Mouse (Mus musculus) heart, embryonic 14.5 days (tissue): ENCODE measurements around the gene Bmpr2. TPM values are rescaled to one million over a fixed set of nuclear protein-coding genes. Genes with fewer than 3 reads are reported as not detected.

Experiments
- ATAC-seq: fragments of 200-750 bp; cut with Nextera tagmentation; 2 replicates; pipeline ENCODE4 v1.8.0; 2017; ENCODE audit warnings: low read depth, moderate TSS enrichment; ENCODE audit not compliant: insufficient number of reproducible peaks, insufficient read depth, low FRiP score
- H3K27ac ChIP-seq, 2 experiments: fragments of 200-500 bp in 1 of 2; fragments of 300-500 bp in 1 of 2; sonication (generic) in 1 of 2; replicated peaks in 1 of 2; 2 replicates each; pipeline ENCODE4 v1.5.1; 2012 to 2014; ENCODE audit warnings: low read depth in 2 of 2, low read length in 2 of 2, control low read depth in 1 of 2, mild to moderate bottlenecking in 1 of 2, mixed read lengths in 1 of 2; ENCODE audit not compliant: control insufficient read depth in 1 of 2, insufficient read depth in 1 of 2
- H3K27me3 ChIP-seq: fragments of 300-500 bp; sonication (generic); 2 replicates; pipeline ENCODE4 v1.6.1; 2014; ENCODE audit warnings: mild to moderate bottlenecking, low read length, control low read depth; ENCODE audit not compliant: control insufficient read depth, insufficient read depth
- H3K36me3 ChIP-seq: fragments of 300-500 bp; sonication (generic); 2 replicates; pipeline ENCODE4 v1.6.1; 2014; ENCODE audit warnings: mild to moderate bottlenecking, control low read depth, low read length, mixed read lengths; ENCODE audit not compliant: control insufficient read depth, insufficient read depth
- H3K4me1 ChIP-seq, 2 experiments: fragments of 200-500 bp in 1 of 2; fragments of 300-500 bp in 1 of 2; sonication (generic) in 1 of 2; 2 replicates each; pipeline ENCODE4 v1.6.1; 2012 to 2014; ENCODE audit warnings: low read length in 2 of 2, control low read depth in 1 of 2, mixed read lengths in 1 of 2; ENCODE audit not compliant: control insufficient read depth in 2 of 2, insufficient read depth in 2 of 2
- H3K4me2 ChIP-seq: fragments of 300-500 bp; sonication (generic); 2 replicates; pipeline ENCODE4 v1.6.1; 2014; ENCODE audit warnings: mild to moderate bottlenecking, low read length
- H3K4me3 ChIP-seq, 2 experiments: fragments of 200-500 bp in 1 of 2; fragments of 300-500 bp in 1 of 2; sonication (generic) in 1 of 2; 2 replicates each; pipeline ENCODE4 v1.5.1; 2012 to 2014; ENCODE audit warnings: low read length in 2 of 2, mild to moderate bottlenecking in 2 of 2, control low read depth in 1 of 2, low read depth in 1 of 2, moderate library complexity in 1 of 2; ENCODE audit not compliant: control insufficient read depth in 1 of 2, insufficient read depth in 1 of 2
- H3K9ac ChIP-seq: fragments of 300-500 bp; sonication (generic); 2 replicates; pipeline ENCODE4 v1.6.1; 2014; ENCODE audit warnings: mild to moderate bottlenecking, low read length
- H3K9me3 ChIP-seq: fragments of 300-500 bp; sonication (generic); 2 replicates; pipeline ENCODE4 v1.6.1; 2016; ENCODE audit warnings: low read length, control low read depth; ENCODE audit not compliant: control insufficient read depth
- WGBS: fragments of 180-500 bp; shearing (Covaris S2); extraction: QIAGEN DNeasy Blood & Tissue Kit; methylation state at CpG from one replicate; pipeline ENCODE4 v1.1.7; 2014; 5-methylcytosine and 5-hydroxymethylcytosine counted together
- polyA plus RNA-seq: library from polyadenylated mRNA; unstranded; fragments of >200 nt; fragmentation: Nextera tagmentation; extraction: Ambion mirVana; gene quantifications from 2 replicates; pipeline ENCODE4 v1.2.1, GENCODE M21; 2014

Gene Bmpr2
- polyA plus RNA-seq, 1 experiment from 2014 or later = 13.1 TPM

- no peak overlapping the region for H3K27ac ChIP-seq
- H3K36me3 ChIP-seq = no peaks in the 10 kb centered on the region
- H3K4me1 ChIP-seq = peaks cover 3 to 8% of the 10 kb centered on the region in 2 experiments; a peak in 3 of 4 replicates
- no peaks in the 10 kb centered on the region for H3K27me3 ChIP-seq
- 66% methylated on average over 5 of the region's 5 CpGs for WGBS
- H3K4me3 ChIP-seq = no peak overlapping the region
- no peaks in the 10 kb centered on the region for H3K9me3 ChIP-seq
- H3K4me2 ChIP-seq = no peak overlapping the region
- no peak overlapping the region for H3K9ac ChIP-seq
- no peak for ATAC-seq
These were observed 26.5 kb downstream of the Bmpr2 start for GRCm38 (mm10) chr1:59789741-59790140.

GRCm38 (mm10) chr1:59795336-59795735, 32.1 kb downstream of the Bmpr2 start:
- Histone ChIP-seq H3K9me3 (no peaks in the 10 kb centered on the region), H3K36me3 (no peaks in the 10 kb centered on the region), H3K27me3 (no peaks in the 10 kb centered on the region), H3K4me3 (no peak overlapping the region), H3K27ac (no peak overlapping the region), H3K4me2 (no peak overlapping the region), H3K4me1 (peaks cover 2 to 13% of the 10 kb centered on the region in 2 experiments; a peak in 2 of 4 replicates), H3K9ac (no peak overlapping the region)
- no peak for ATAC-seq
- 43% methylated on average over 1 of the region's 1 CpGs for WGBS

- no peak for ATAC-seq
- H3K4me2 ChIP-seq = no peak overlapping the region
- no peak overlapping the region for H3K9ac ChIP-seq
- WGBS = 47% methylated on average over 2 of the region's 2 CpGs
- H3K36me3 ChIP-seq = no peaks in the 10 kb centered on the region
- no peaks in the 10 kb centered on the region for H3K9me3 ChIP-seq
- H3K4me1 ChIP-seq = peaks cover 2 to 14% of the 10 kb centered on the region in 2 experiments; a peak in 2 of 4 replicates
- H3K27ac ChIP-seq = peak overlapping the region in 1 of 2 experiments; percentile 10; a peak in 2 of 4 replicates
- H3K27me3 ChIP-seq = no peaks in the 10 kb centered on the region
- no peak overlapping the region for H3K4me3 ChIP-seq
These were observed 34.7 kb downstream of the Bmpr2 start for GRCm38 (mm10) chr1:59797865-59798264.

GRCm38 (mm10) chr1:59804363-59804762, 41.2 kb downstream of the Bmpr2 start:
- no peak overlapping the region for H3K27ac ChIP-seq
- no peaks in the 10 kb centered on the region for H3K9me3 ChIP-seq
- no peaks in the 10 kb centered on the region for H3K36me3 ChIP-seq
- no peak overlapping the region for H3K9ac ChIP-seq
- H3K4me2 ChIP-seq = no peak overlapping the region
- peaks cover 2 to 17% of the 10 kb centered on the region in 2 experiments; a peak in 3 of 4 replicates for H3K4me1 ChIP-seq
- 41% methylated on average over 2 of the region's 2 CpGs for WGBS
- no peaks in the 10 kb centered on the region for H3K27me3 ChIP-seq
- no peak overlapping the region for H3K4me3 ChIP-seq
- ATAC-seq = no peak

GRCm38 (mm10) chr1:59809921-59810320, 46.7 kb downstream of the Bmpr2 start:
- Histone ChIP-seq H3K4me1 (no peaks in the 10 kb centered on the region), H3K9me3 (no peaks in the 10 kb centered on the region), H3K36me3 (peaks cover 6% of the 10 kb centered on the region), H3K9ac (no peak overlapping the region), H3K4me3 (no peak overlapping the region), H3K27me3 (no peaks in the 10 kb centered on the region), H3K4me2 (no peak overlapping the region), H3K27ac (no peak overlapping the region)
- no peak for ATAC-seq
- 65% methylated on average over 2 of the region's 2 CpGs for WGBS

GRCm38 (mm10) chr1:59812782-59813181, 49.6 kb downstream of the Bmpr2 start:
- no peak overlapping the region for H3K4me2 ChIP-seq
- H3K27me3 ChIP-seq = no peaks in the 10 kb centered on the region
- peaks cover 31% of the 10 kb centered on the region for H3K36me3 ChIP-seq
- no peak overlapping the region for H3K27ac ChIP-seq
- no peak overlapping the region for H3K9ac ChIP-seq
- H3K4me3 ChIP-seq = no peak overlapping the region
- no peaks in the 10 kb centered on the region for H3K9me3 ChIP-seq
- WGBS = 79% methylated on average over 4 of the region's 4 CpGs
- H3K4me1 ChIP-seq = no peaks in the 10 kb centered on the region
- no peak for ATAC-seq

GRCm38 (mm10) chr1:59825421-59825820, 62.2 kb downstream of the Bmpr2 start:
- Histone ChIP-seq H3K27ac (no peak overlapping the region), H3K9ac (no peak overlapping the region), H3K4me2 (no peak overlapping the region), H3K36me3 (peaks cover 13% of the 10 kb centered on the region; the same call in 1 of the 2 replicates), H3K4me3 (no peak overlapping the region), H3K27me3 (no peaks in the 10 kb centered on the region), H3K9me3 (no peaks in the 10 kb centered on the region), H3K4me1 (peaks cover 0 to 2% of the 10 kb centered on the region in 2 experiments; a peak in 1 of 4 replicates)
- no peak for ATAC-seq

GRCm38 (mm10) chr1:59826583-59826982, 63.4 kb downstream of the Bmpr2 start:
- Histone ChIP-seq H3K27ac (no peak overlapping the region), H3K27me3 (no peaks in the 10 kb centered on the region)
- WGBS = 82% methylated on average over 8 of the region's 8 CpGs

More at GRCm38 (mm10) chr1:59826583-59826982, 63.4 kb downstream of the Bmpr2 start:
- Histone ChIP-seq H3K36me3 (peaks cover 10% of the 10 kb centered on the region; the same call in 1 of the 2 replicates), H3K9ac (no peak overlapping the region), H3K4me3 (no peak overlapping the region), H3K4me1 (peaks cover 0 to 2% of the 10 kb centered on the region in 2 experiments; a peak in 1 of 4 replicates), H3K4me2 (no peak overlapping the region), H3K9me3 (no peaks in the 10 kb centered on the region)
- no peak for ATAC-seq
